Mouse (Mus musculus): ENCODE measurements around the gene Ncf2. TPM values are rescaled to one million over a fixed set of nuclear protein-coding genes. Genes with fewer than 3 reads are reported as not detected.

Gene Ncf2
- polyA plus RNA-seq, 1 experiment from 2014 or later = 145 TPM

DNA sequence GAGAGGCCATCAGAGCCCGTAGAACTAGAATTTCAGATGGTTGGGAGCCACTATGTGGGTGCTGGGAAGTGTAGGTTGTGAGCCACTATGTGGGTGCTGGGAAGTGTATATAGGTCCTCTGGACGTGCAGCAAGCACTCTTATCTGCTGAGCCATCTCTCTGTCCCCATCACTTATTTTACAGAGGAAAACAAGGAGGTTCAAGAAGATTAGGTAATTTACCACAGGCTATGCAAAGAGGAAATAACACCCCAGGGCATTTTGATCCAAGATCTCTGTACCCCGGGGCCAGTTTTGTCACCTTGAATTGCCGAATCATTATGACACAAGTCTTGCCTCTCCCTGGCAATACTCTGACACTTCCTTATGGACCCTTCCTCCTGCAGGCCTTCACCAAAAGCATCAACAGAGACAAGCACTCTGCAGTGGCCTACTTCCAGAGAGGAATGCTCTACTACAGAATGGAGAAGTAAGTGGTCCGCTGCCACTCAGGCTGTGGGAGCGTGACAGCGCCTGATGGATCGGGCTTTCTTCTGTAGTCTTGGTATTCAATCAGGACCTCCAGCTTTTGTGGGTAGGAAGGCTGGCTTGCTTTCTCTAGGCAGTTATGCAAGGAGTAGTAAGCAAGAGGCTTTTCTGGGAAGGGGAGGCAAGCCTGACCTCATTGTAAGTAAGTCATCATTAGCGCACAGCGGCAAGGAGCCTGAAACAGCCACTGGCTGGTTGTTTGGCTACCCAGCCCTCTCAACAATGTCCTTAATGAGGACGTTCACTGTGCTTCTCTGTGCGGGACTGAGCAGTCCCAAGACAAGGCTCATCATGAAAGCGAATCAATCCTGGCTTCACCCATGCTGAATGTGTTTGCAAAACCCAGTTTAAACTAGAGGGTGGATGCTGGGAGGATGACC, 10.8 kb downstream of the Ncf2 start:
- H3K27ac ChIP-seq = peak overlapping the region; percentile 99
- 40% methylated on average over 12 of the region's 13 CpGs for WGBS (ENCODE audit: missing documents)
- peaks cover 40% of the 10 kb centered on the region for H3K36me3 ChIP-seq (ENCODE audit: inconsistent target)
- peaks cover 81% of the 10 kb centered on the region for H3K79me2 ChIP-seq (ENCODE audit: inconsistent target)
- no peak overlapping the region for H3K4me3 ChIP-seq (ENCODE audit: inconsistent target)

DNA sequence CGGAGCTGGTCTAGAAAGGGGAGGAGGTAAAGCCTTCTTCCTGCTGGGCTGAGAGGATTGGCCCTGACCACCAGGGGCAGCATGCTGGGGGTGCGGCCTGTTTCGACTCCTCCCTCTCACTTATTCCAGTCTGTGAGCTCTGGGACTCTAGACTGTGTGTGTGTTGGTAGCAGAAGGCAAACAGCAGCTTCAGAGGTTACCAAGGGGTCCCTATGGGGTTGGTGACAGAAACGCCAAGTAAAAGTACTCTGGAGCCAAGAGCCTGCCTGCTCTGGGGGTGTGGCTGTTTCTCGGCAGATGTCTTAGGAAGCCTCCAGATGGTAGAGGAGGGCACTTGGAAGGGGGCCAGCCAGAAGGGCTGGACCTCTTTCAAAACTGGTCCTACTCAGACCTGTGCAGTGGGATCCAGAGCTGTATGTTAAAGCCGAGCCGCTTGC, 15.3 kb downstream of the Ncf2 start:
- H3K36me3 ChIP-seq (ENCODE audit: inconsistent target) = peaks cover 79% of the 10 kb centered on the region
- 84% methylated on average over 5 of the region's 7 CpGs for WGBS (ENCODE audit: missing documents)
- no peak overlapping the region for H3K4me3 ChIP-seq (ENCODE audit: inconsistent target)
- H3K79me2 ChIP-seq (ENCODE audit: inconsistent target) = peaks cover 100% of the 10 kb centered on the region
- no peak overlapping the region for H3K27ac ChIP-seq

DNA sequence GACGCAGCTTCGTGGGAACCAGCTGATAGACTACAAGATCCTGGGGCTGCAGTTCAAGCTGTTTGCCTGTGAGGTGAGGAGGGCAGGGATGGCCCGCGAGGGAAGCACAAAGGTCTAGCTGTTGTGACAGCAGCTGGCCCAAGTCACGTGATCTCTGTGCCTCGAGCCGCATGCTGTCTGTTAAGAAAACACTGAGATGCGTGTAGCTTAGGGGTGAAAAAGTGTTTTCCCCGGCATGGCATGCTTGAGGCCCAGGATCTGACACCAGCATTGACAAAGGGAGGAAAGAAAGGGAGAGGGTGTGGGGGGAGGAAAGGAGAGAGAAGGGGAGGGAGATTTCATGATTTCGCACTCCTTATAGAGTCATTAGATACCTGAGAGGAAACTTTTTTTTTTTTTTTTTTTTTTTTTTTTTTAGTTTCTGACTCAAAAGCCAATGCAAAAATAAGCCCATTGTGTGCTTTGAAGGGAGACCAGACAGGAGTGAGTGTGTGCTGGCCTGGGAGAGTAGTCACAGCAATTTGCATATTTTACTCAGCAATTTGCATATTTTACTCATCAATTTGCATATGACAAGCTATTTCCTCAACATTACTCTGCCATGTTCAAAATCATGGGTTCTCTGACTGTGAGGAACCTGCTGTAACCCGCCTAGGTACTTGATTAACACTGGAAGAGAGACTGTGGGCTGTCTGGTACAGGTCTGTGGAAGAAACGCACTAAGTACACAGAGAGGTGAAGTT, 17.2 kb downstream of the Ncf2 start:
- H3K79me2 ChIP-seq (ENCODE audit: inconsistent target) = peaks cover 91% of the 10 kb centered on the region
- H3K36me3 ChIP-seq (ENCODE audit: inconsistent target) = peaks cover 82% of the 10 kb centered on the region
- 92% methylated on average over 11 of the region's 12 CpGs for WGBS (ENCODE audit: missing documents)
- H3K27ac ChIP-seq = no peak overlapping the region
- no peak overlapping the region for H3K4me3 ChIP-seq (ENCODE audit: inconsistent target)

DNA sequence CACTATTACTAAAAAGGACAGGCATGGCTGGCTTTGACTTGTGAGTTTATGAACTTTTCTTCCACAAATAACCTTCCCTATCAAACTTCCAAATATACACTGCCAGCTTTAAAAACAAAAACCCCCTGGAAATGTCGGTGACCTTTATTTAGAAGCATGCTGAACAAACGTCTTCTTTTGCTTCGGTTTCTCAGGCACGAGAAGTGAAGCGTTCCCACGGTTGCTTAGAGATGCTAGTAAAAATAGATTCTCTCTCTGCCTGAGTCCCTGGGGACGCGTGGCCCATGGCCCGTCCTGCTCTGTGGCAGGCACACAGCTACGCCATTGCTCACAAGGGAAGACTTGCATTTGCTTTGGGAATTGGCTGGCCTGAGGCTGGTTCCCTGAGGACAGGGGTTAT, 17.8 kb downstream of the Ncf2 start:
- 96% methylated on average over 10 of the region's 10 CpGs for WGBS (ENCODE audit: missing documents)
- H3K4me3 ChIP-seq (ENCODE audit: inconsistent target) = no peak overlapping the region
- H3K27ac ChIP-seq = no peak overlapping the region
- peaks cover 85% of the 10 kb centered on the region for H3K79me2 ChIP-seq (ENCODE audit: inconsistent target)
- peaks cover 86% of the 10 kb centered on the region for H3K36me3 ChIP-seq (ENCODE audit: inconsistent target)

DNA sequence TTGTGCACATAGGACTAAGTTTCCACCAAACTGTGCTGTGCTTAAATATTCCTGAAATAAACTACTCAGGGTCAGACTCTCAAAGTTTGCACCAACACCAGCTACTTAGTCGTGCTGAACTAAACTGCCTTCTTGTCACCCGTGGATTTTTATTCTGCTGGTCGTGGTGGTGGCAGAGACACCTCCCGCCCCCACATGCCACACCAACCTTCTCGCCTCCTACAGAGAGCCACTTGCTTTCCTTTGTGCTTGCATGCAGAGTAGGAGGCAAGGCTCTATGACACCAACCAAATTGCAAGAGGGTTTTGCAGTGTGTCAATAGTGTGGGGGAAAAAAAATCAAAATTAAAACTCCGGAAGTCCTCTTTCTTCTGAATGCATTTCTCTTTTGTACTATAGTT, 19.6 kb downstream of the Ncf2 start:
- H3K79me2 ChIP-seq (ENCODE audit: inconsistent target) = peaks cover 68% of the 10 kb centered on the region

DNA sequence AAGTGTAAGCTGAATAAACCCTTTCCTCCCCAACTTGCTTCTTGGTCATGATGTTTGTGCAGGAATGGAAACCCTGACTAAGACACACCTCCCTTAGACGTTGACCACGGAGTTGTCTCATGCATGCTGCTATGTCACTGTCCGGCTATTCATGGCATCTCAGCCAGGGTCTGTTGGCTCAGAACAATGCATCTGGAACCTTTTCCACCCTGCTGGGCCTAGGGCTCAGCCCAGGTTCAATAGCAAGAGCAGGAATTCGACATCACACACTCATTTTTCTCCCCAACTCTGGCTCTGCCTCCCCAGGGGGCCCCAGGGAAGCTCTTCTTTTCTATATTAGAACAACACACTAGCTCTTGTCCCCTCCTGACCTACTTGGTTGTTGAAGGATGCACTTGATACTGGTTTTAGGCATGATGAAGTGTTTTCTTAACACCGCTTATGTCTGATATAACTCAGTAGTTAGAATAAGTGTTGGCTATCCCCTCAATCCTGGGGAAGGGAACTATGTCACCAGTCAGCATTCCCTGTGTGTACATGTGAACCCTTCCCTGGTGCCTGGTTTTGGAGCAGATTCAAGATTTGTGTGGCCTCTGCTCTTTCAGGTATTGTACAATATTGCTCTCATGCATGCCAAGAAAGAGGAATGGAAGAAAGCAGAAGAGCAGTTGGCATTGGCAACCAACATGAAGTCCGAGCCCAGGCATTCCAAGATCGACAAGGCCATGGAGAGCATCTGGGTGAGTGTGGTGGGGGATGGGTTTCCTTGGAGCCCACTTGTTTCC, 21.1 kb downstream of the Ncf2 start:
- peaks cover 95% of the 10 kb centered on the region for H3K36me3 ChIP-seq (ENCODE audit: inconsistent target)
- WGBS (ENCODE audit: missing documents) = 89% methylated on average over 7 of the region's 7 CpGs
- no peak overlapping the region for H3K27ac ChIP-seq
- no peak overlapping the region for H3K4me3 ChIP-seq (ENCODE audit: inconsistent target)
- peaks cover 52% of the 10 kb centered on the region for H3K79me2 ChIP-seq (ENCODE audit: inconsistent target)

More for the DNA sequence above, 19.6 kb downstream of the Ncf2 start:
- no peak overlapping the region for H3K27ac ChIP-seq
- H3K4me3 ChIP-seq (ENCODE audit: inconsistent target) = no peak overlapping the region
- WGBS (ENCODE audit: missing documents) = 97% methylated on average over 6 of the region's 6 CpGs
- H3K36me3 ChIP-seq (ENCODE audit: inconsistent target) = peaks cover 95% of the 10 kb centered on the region

DNA sequence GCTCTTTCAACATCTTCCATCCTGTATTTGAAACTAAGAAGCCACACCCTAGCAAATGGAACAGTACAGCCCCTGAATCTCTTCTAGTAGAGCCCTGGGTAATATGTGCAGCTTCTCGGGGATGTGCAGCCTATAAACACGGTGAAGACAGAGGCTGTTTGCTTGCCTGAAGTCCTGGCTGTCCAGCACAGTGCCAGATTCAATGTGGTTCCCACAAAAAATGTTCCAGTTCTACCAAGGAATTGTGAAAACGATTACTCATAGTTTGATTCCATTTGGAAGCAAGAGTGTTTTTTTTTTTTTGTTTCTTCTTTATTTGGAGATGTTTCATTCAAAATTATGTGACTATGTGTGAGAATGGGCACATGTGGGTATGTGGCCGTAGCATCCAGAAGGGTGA, 21.8 kb downstream of the Ncf2 start:
- peaks cover 93% of the 10 kb centered on the region for H3K36me3 ChIP-seq (ENCODE audit: inconsistent target)
- 93% methylated on average over 4 of the region's 4 CpGs for WGBS (ENCODE audit: missing documents)
- H3K27ac ChIP-seq = no peak overlapping the region
- H3K79me2 ChIP-seq (ENCODE audit: inconsistent target) = peaks cover 46% of the 10 kb centered on the region
- no peak overlapping the region for H3K4me3 ChIP-seq (ENCODE audit: inconsistent target)

DNA sequence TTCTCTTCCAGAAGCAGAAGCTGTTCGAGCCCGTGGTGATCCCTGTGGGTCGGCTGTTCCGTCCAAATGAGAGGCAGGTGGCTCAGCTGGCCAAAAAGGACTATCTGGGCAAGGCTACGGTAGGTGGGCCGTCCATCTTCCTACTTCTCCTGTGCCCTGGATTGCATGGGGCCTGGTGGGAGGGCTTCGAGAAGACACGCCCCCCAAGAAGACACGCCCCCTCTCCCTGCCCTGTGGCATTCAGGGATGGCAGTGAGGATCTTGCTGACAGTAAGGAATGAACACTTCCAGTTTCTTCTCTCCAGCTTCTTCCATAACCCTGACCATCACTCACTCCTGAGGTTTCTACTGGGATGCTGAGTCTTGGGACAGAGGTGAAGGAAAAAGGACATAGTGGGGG, 24.2 kb downstream of the Ncf2 start:
- WGBS (ENCODE audit: missing documents) = 90% methylated on average over 9 of the region's 9 CpGs
- H3K4me3 ChIP-seq (ENCODE audit: inconsistent target) = no peak overlapping the region
- H3K27ac ChIP-seq = no peak overlapping the region
- H3K36me3 ChIP-seq (ENCODE audit: inconsistent target) = peaks cover 89% of the 10 kb centered on the region
- peaks cover 21% of the 10 kb centered on the region; the same call in 1 of the 2 replicates for H3K79me2 ChIP-seq (ENCODE audit: inconsistent target)

DNA sequence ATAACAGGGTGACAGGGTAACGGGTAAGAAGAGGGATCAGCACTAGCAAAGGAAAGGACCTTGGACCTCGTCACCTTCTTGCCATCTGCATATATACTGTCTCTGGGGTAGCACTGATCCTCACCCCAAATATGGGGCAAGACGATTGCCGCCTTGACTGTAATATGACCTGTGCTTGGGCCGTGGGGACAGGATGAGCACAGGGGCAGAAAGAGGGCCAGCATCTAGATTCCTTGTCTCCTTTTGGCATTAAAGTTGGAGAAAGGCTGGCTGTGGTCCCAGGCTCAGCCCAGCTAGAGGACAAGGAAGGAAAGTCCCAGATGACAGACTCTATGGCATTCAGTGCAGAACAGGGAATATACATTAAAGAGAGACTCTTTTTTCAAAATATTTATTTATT, 26.5 kb downstream of the Ncf2 start:
- 90% methylated on average over 5 of the region's 5 CpGs for WGBS (ENCODE audit: missing documents)
- Histone ChIP-seq H3K27ac (no peak overlapping the region), H3K36me3 (ENCODE audit: inconsistent target) (peaks cover 92% of the 10 kb centered on the region), H3K4me3 (ENCODE audit: inconsistent target) (no peak overlapping the region), H3K79me2 (ENCODE audit: inconsistent target) (peaks cover 2% of the 10 kb centered on the region; the same call in 1 of the 2 replicates)

DNA sequence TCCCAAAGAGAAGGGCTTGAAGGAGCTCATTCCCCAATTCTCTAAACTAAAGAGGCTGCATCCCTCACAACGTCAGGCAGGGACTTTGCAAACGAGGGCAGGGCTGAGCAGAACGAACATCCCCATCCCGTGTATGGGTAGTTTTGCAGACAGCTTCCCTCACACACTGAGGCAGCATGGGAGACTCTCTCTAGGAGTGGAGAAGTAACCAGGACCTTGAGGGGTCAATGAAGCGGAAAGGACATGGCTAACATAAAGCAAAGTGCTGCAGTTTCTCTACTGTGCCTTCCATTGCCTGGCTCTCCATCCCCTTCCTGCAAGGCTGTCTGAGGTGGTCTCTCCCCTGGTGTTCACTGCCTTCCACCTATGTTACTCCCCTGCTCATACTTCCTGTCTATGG, 28.2 kb downstream of the Ncf2 start:
- H3K79me2 ChIP-seq (ENCODE audit: inconsistent target) = no peaks in the 10 kb centered on the region; the same call in 1 of the 2 replicates
- WGBS (ENCODE audit: missing documents) = 81% methylated on average over 5 of the region's 5 CpGs
- H3K36me3 ChIP-seq (ENCODE audit: inconsistent target) = peaks cover 88% of the 10 kb centered on the region
- no peak overlapping the region for H3K27ac ChIP-seq
- no peak overlapping the region for H3K4me3 ChIP-seq (ENCODE audit: inconsistent target)

DNA sequence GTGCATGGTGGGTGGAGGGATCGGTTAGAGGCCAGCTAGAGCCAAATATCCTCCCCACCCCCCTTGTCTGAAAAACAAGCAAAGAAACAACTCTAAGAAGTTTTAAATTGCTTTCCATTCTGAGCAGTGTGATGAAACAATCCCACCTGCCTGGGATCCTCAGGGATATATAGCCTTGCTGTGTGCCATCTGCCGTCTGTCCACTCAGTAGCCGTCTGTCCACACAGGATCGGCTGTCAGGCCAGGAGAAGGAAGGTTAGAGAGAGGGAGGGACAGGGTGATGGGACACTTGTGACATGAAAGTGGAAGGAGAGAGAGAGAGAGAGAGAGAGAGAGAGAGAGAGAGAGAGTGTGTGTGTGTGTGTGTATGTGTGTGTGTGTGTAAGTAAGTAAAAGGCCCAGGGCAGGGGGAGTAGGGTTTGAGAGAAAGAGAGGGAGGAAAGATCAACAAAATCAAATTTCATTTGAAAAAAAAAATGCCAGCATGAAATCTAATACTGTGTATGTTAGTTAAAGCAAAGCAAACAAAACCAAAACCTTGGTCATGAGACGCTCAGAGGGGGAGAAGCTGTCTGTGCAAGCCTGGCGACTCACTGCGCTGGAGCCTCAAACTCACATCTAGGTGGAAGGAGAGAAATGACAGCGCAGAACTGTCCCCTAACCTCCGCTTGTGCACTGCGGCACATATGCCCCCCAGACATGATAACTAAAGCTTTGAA, 28.8 kb downstream of the Ncf2 start:
- H3K79me2 ChIP-seq (ENCODE audit: inconsistent target) = no peaks in the 10 kb centered on the region
- no peak overlapping the region for H3K4me3 ChIP-seq (ENCODE audit: inconsistent target)
- peaks cover 88% of the 10 kb centered on the region for H3K36me3 ChIP-seq (ENCODE audit: inconsistent target)
- H3K27ac ChIP-seq = no peak overlapping the region
- WGBS (ENCODE audit: missing documents) = 96% methylated on average over 9 of the region's 10 CpGs

DNA sequence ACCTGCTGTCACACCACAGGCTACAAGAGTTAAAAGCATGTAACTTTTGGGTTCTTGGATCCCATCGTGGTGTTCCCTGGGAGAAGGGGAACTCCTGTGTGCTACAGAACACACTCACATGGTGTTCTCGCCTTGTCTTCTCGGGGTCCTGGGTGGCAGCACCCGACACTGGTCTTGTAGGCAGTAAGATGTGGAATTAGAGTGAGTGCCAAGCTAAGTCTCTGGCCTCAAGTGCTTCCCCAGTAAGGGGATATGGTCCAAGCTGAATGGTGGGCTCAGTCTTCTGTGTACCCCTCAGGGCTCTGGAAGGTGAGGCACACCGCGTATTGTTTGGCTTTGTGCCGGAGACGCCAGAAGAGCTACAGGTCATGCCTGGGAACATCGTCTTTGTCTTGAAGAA, 30.1 kb downstream of the Ncf2 start:
- WGBS (ENCODE audit: missing documents) = 92% methylated on average over 9 of the region's 9 CpGs
- Histone ChIP-seq H3K4me3 (ENCODE audit: inconsistent target) (no peak overlapping the region), H3K27ac (no peak overlapping the region), H3K79me2 (ENCODE audit: inconsistent target) (no peaks in the 10 kb centered on the region), H3K36me3 (ENCODE audit: inconsistent target) (peaks cover 88% of the 10 kb centered on the region)

DNA sequence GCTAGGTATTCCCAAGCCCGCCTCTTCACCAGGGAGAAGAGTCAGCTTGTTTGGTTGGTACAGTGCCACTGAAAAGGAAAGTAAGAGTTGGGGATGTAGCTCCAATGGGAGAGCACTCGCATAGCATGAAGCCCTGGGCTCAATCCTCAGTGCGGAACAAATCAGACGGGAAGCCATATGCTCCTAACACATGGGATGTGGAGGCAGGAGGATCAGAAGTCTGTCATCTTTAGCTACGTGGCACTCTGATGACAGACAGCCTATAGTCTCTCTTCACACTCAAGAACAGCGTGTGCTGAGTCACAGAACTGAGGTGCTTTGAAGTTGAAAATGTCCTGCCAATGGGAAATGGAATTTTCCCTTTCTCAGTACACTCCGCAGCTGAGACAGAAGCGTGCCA, 31.0 kb downstream of the Ncf2 start:
- Histone ChIP-seq H3K4me3 (ENCODE audit: inconsistent target) (no peak overlapping the region), H3K36me3 (ENCODE audit: inconsistent target) (peaks cover 88% of the 10 kb centered on the region), H3K79me2 (ENCODE audit: inconsistent target) (no peaks in the 10 kb centered on the region), H3K27ac (no peak overlapping the region)
- WGBS (ENCODE audit: missing documents) = 97% methylated on average over 8 of the region's 8 CpGs

DNA sequence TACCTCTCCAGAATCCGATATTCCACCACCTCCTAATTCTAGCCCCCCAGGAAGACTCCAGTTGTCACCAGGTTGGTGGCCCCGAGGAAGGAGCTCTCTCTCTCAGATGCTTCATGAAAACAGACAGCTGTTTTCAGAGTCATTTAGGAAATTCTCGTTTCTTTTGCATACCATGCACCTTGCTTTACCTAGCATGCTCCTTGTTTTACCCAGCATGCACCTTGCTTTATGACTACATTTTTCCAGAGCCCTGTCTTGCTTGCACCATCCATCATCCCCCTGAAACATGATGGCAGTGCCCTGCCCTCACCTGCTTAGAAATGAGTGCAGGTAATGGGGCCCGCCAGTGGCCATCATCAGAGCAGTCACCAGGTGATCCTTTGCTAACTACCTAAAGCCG, 31.6 kb downstream of the Ncf2 start:
- 92% methylated on average over 5 of the region's 5 CpGs for WGBS (ENCODE audit: missing documents)
- no peaks in the 10 kb centered on the region for H3K79me2 ChIP-seq (ENCODE audit: inconsistent target)
- H3K27ac ChIP-seq = 0 out of 2 replicates have a peak overlapping the region, but pooled peaks have one; percentile 36
- H3K4me3 ChIP-seq (ENCODE audit: inconsistent target) = no peak overlapping the region
- peaks cover 89% of the 10 kb centered on the region for H3K36me3 ChIP-seq (ENCODE audit: inconsistent target)
